Mouse (Mus musculus) olfactory bulb, adult 2 months (tissue): ENCODE measurements at regions not wholly inside any gene's neighbourhood (a gene's known extent, or its start where the extent isn't known, plus 50 kb on each side); places are given as distances from the start of the nearest gene placed in this dataset.

Experiments
- CTCF ChIP-seq: fragments of 200-500 bp; IDR thresholded peaks from 2 replicates; pipeline ENCODE4 v1.5.1; 2012; ENCODE audit warnings: low read depth, mild to moderate bottlenecking, low read length, moderate library complexity; ENCODE audit not compliant: insufficient read depth
- POLR2A ChIP-seq: fragments of 200-500 bp; IDR thresholded peaks from 2 replicates; pipeline ENCODE4 v1.6.1; 2012; ENCODE audit warnings: mild to moderate bottlenecking, low read depth, low read length, moderate library complexity; ENCODE audit not compliant: insufficient read depth

GRCm38 (mm10) chr3:149252144-149252543, 261.8 kb upstream of the Adgrl2 start:
- TF ChIP-seq CTCF (no peak), POLR2A (no peak)
